Mouse (Mus musculus) ES-E14 (cell line): Measurements from ENCODE around the gene Akr1d1. TPM values are rescaled to one million over a fixed set of nuclear protein-coding genes. Genes with fewer than 3 reads are reported as not detected.

ENCODE experiments used
- DNase-seq: peaks from one replicate; pipeline ENCODE4 v3.0.0-alpha.2; 2013; ENCODE audit warnings: low read depth, low spot score
- H3K27ac ChIP-seq: 2 replicates; pipeline ENCODE4 v1.5.1; 2012; ENCODE audit warnings: low read depth, mild to moderate bottlenecking, low read length, moderate library complexity, mixed read lengths; ENCODE audit not compliant: poor library complexity, insufficient read depth, severe bottlenecking
- H3K36me3 ChIP-seq: 2 replicates; pipeline ENCODE4 v1.6.1; 2012; ENCODE audit warnings: mild to moderate bottlenecking, low read length, moderate library complexity, mixed read lengths; ENCODE audit not compliant: control insufficient read depth, poor library complexity, insufficient read depth, severe bottlenecking
- H3K4me1 ChIP-seq, 2 experiments: fragments of 150-350 bp in 1 of 2; sonication (generic) in 1 of 2; 2 replicates each; pipeline ENCODE4 v1.6.1; 2012; ENCODE audit warnings: low read length in 2 of 2, mild to moderate bottlenecking in 1 of 2, mixed read lengths in 1 of 2; ENCODE audit not compliant: control insufficient read depth in 2 of 2, insufficient read depth in 2 of 2, poor library complexity in 1 of 2
- H3K4me3 ChIP-seq, 2 experiments: fragments of 150-350 bp in 1 of 2; sonication (generic) in 1 of 2; 2 replicates each; pipeline ENCODE4 v1.5.1; 2012; ENCODE audit warnings: low read length in 2 of 2, low read depth in 1 of 2, mild to moderate bottlenecking in 1 of 2, mixed read lengths in 1 of 2; ENCODE audit not compliant: insufficient read depth in 1 of 2, poor library complexity in 1 of 2, severe bottlenecking in 1 of 2
- H3K9ac ChIP-seq: 2 replicates; pipeline ENCODE4 v1.6.1; 2012; ENCODE audit warnings: low read depth, mild to moderate bottlenecking, low read length, mixed read lengths; ENCODE audit not compliant: poor library complexity, insufficient read depth, severe bottlenecking
- H3K9me3 ChIP-seq: fragments of 150-350 bp; sonication (generic); 2 replicates; pipeline ENCODE4 v1.6.1; 2012; ENCODE audit warnings: low read depth, mild to moderate bottlenecking, low read length; ENCODE audit not compliant: control insufficient read depth, insufficient read depth
- CHD2 ChIP-seq: IDR thresholded peaks from 2 replicates; pipeline ENCODE4 v1.6.1; 2014; ENCODE audit warnings: mild to moderate bottlenecking, low read depth, low read length, inconsistent platforms
- HCFC1 ChIP-seq: IDR thresholded peaks from 2 replicates; pipeline ENCODE4 v1.6.1; 2012; ENCODE audit warnings: low read length, inconsistent platforms, borderline replicate concordance; ENCODE audit not compliant: insufficient read depth
- MAFK ChIP-seq: IDR thresholded peaks from 2 replicates; pipeline ENCODE4 v1.6.1; 2014; ENCODE audit warnings: mild to moderate bottlenecking, low read depth, low read length, inconsistent platforms; ENCODE audit not compliant: insufficient read depth
- ZC3H11A ChIP-seq: IDR thresholded peaks from 2 replicates; pipeline ENCODE4 v1.6.1; 2012; ENCODE audit warnings: low read depth, mild to moderate bottlenecking, inconsistent platforms, low read length, borderline replicate concordance
- ZNF384 ChIP-seq: IDR thresholded peaks from 2 replicates; pipeline ENCODE4 v1.6.1; 2012; ENCODE audit warnings: low read depth, low read length, inconsistent platforms
- in situ Hi-C, 2 experiments: fragments of 600-800 bp; cut with MboI; formaldehyde crosslinking; loops; one replicate each; pipeline ENCODE4 v1.15.1; 2025; ENCODE audit warnings: low sequenced_read_pairs in 2 of 2, inconsistent platforms in 1 of 2; ENCODE audit not compliant: unreplicated experiment in 2 of 2
- total RNA-seq: library from RNA; depleted of rRNA; stranded (reverse); fragments of 300-350 nt; gene quantifications from 2 replicates; pipeline ENCODE4 v1.2.3, GENCODE M21; 2012

Akr1d1 gene
- total RNA-seq, 1 experiment = not detected

- in situ Hi-C loops = no loop called here
- Histone ChIP-seq H3K9ac (no peak overlapping the region), H3K36me3 (no peaks in the 10 kb centered on the region), H3K4me3 (no peak overlapping the region), H3K27ac (no peak overlapping the region), H3K4me1 (no peaks in the 10 kb centered on the region), H3K9me3 (no peaks in the 10 kb centered on the region)
- TF ChIP-seq ZC3H11A (no peak), MAFK (no peak), ZNF384 (no peak), CHD2 (no peak), HCFC1 (no peak)
- DNase-seq = no peak
Measured at GRCm38 (mm10) chr6:37492241-37492640, 37.7 kb upstream of the Akr1d1 start.

GRCm38 (mm10) chr6:37494957-37495356 is 35.0 kb upstream of the Akr1d1 start:
- Histone ChIP-seq H3K9me3 (no peaks in the 10 kb centered on the region; the same call in 1 of the 2 replicates), H3K4me3 (no peak overlapping the region), H3K27ac (no peak overlapping the region), H3K36me3 (no peaks in the 10 kb centered on the region), H3K9ac (no peak overlapping the region), H3K4me1 (no peaks in the 10 kb centered on the region)
- in situ Hi-C loops = no loop called here
- TF ChIP-seq ZC3H11A (no peak), MAFK (no peak), CHD2 (no peak), HCFC1 (no peak), ZNF384 (no peak)
- DNase-seq = no peak

- Histone ChIP-seq H3K4me3 (no peak overlapping the region), H3K36me3 (no peaks in the 10 kb centered on the region), H3K9ac (no peak overlapping the region), H3K27ac (no peak overlapping the region), H3K9me3 (no peaks in the 10 kb centered on the region; the same call in 1 of the 2 replicates), H3K4me1 (no peaks in the 10 kb centered on the region)
- TF ChIP-seq MAFK (no peak), HCFC1 (no peak), ZC3H11A (no peak), CHD2 (no peak), ZNF384 (no peak)
- in situ Hi-C loops = no loop called here
- no peak for DNase-seq
Measured at GRCm38 (mm10) chr6:37496866-37497265, 33.1 kb upstream of the Akr1d1 start.

GRCm38 (mm10) chr6:37505588-37505987 is 24.4 kb upstream of the Akr1d1 start:
- in situ Hi-C loops = no loop called here
- no peaks in the 10 kb centered on the region for H3K4me1 ChIP-seq
- H3K4me3 ChIP-seq = no peak overlapping the region
- H3K36me3 ChIP-seq = no peaks in the 10 kb centered on the region
- no peak for DNase-seq
- H3K9ac ChIP-seq = no peak overlapping the region
- H3K9me3 ChIP-seq = no peaks in the 10 kb centered on the region
- TF ChIP-seq MAFK (no peak), ZNF384 (no peak), HCFC1 (no peak), ZC3H11A (no peak), CHD2 (no peak)
- H3K27ac ChIP-seq = no peak overlapping the region
